8 mouse cellular contexts compared by ENCODE assay signal in the genomic region with DNA sequence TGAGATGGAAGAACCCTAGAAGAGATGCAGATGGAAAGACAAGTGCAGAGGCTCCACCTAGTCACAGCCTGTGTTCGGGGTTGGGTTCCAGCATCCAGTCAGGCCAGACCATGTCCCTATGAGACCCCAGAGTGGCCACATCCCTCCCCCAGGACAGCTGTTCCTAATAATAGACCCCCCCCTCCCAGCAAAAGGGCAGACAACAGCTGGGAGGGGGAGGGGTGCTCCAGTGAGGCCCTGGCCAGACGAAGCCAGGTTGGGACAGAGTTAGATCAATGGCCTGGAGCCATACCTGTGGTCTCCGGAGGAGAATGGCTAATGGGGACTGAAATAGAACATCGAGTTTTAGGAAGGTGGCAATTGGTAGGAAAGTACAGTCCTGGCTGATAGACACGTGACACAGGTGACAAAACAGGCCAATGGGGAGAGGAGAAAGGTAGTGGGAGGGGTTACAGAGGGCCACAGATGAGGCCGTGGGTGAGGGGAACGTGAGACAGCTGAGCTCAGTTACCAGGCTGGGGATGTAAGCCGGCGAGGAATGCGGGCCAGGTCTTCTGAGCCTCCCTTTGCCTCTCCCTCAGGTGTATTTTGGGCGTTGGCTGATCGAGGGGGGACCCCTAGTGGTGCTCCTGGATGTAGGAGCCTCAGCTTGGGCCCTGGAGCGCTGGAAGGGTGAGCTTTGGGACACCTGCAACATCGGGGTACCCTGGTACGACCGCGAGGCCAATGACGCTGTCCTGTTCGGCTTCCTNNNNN. TPM values are rescaled to one million over a fixed set of nuclear protein-coding genes. Genes with fewer than 3 reads are reported as not detected.
DNase-seq lines count a peak whose midpoint lies in the region; ATAC-seq lines count a peak whose summit lies in the region.

TSS of gene Ruvbl2 (minus strand) at position 576 of the 756 bp plus-strand sequence.

- H3K27ac ChIP-seq in forebrain, embryonic 15.5 days (replicated peaks): no peak within 1 kb of the TSS
- H3K27ac ChIP-seq in hindbrain, embryonic 11.5 days (ENCODE audit: low read depth, low read length): no peak within 1 kb of the TSS

- peaks cover 7% of the 10 kb centered on the region; the same call in 1 of the 2 replicates for H3K36me3 ChIP-seq in forebrain, embryonic 15.5 days
- H3K36me3 ChIP-seq in hindbrain, embryonic 11.5 days (ENCODE audit: control insufficient read depth, insufficient read depth, low read length): no peaks in the 10 kb centered on the region

- 0 out of 2 replicates have a peak within 1 kb of the TSS, but pooled peaks have one; percentile 2 for H3K4me2 ChIP-seq in forebrain, embryonic 15.5 days (replicated peaks)
- no peak within 1 kb of the TSS for H3K4me2 ChIP-seq in hindbrain, embryonic 11.5 days (replicated peaks; ENCODE audit: low read depth, low read length)

- no peak for DNase-seq in adrenal gland, adult 18-20 months (ENCODE audit: low spot score in 2 of 2)
- DNase-seq in adrenal gland, adult (ENCODE audit: inconsistent age in 2 of 2, low spot score in 1 of 2): no peak
- DNase-seq in adrenal gland, adult 2 months: no peak
- no peak for DNase-seq in hindbrain, embryonic 11.5 days (ENCODE audit: low spot score)
- DNase-seq in left cerebral cortex, adult 8-10 months (ENCODE audit: low spot score in 2 of 2): no peak
- DNase-seq in lung, postnatal 4 days: peak; percentile 44 to 49
- DNase-seq in right cerebral cortex, postnatal 4 days: no peak

- H3K9me3 ChIP-seq in forebrain, embryonic 15.5 days: no peaks in the 10 kb centered on the region
- no peaks in the 10 kb centered on the region for H3K9me3 ChIP-seq in hindbrain, embryonic 11.5 days (ENCODE audit: control insufficient read depth, low read length)

- H3K4me3 ChIP-seq in forebrain, embryonic 15.5 days: no peak within 1 kb of the TSS
- no peak within 1 kb of the TSS for H3K4me3 ChIP-seq in hindbrain, embryonic 11.5 days (ENCODE audit: low read depth, low read length)

- no peak within 1 kb of the TSS for H3K9ac ChIP-seq in forebrain, embryonic 15.5 days (replicated peaks)
- H3K9ac ChIP-seq in hindbrain, embryonic 11.5 days (ENCODE audit: low read depth, low read length): no peak within 1 kb of the TSS

- no peak for ATAC-seq in forebrain, embryonic 15.5 days (replicated peaks)
- ATAC-seq in hindbrain, embryonic 11.5 days (ENCODE audit: low FRiP score): no peak

- no peaks in the 10 kb centered on the region for H3K27me3 ChIP-seq in forebrain, embryonic 15.5 days
- no peaks in the 10 kb centered on the region for H3K27me3 ChIP-seq in hindbrain, embryonic 11.5 days (ENCODE audit: control insufficient read depth, insufficient read depth, low read length)

- H3K4me1 ChIP-seq in forebrain, embryonic 15.5 days: peaks cover 36% of the 10 kb centered on the region
- H3K4me1 ChIP-seq in hindbrain, embryonic 11.5 days (replicated peaks; ENCODE audit: control insufficient read depth, insufficient read depth, low read length): peaks cover 15% of the 10 kb centered on the region

- WGBS in forebrain, embryonic 15.5 days: 19% methylated on average over 19 of the region's 19 CpGs
- WGBS in hindbrain, embryonic 11.5 days: 25% methylated on average over 19 of the region's 19 CpGs

RNA-seq across cellular contexts. Expression of gene Ruvbl2, which starts in this region (rescaled TPM):
- 10 to 100 TPM; 41.9 to 43.3 TPM for total RNA-seq in adrenal gland, adult 18-20 months (2021)
- total RNA-seq in adrenal gland, adult 2 months (2021): 10 to 100 TPM; 38.2 to 52.3 TPM
- polyA plus RNA-seq in adrenal gland, adult 2 months (2012; rRNA removed): 70.2 and 89.3 TPM in 2 replicates
- 142 and 144 TPM in 2 replicates for polyA plus RNA-seq in forebrain, embryonic 15.5 days (2015; fragmentation: Nextera tagmentation; extraction: Ambion mirVana)
- polyA plus RNA-seq in hindbrain, embryonic 11.5 days (2014; fragmentation: Nextera tagmentation; extraction: Ambion mirVana): 168 and 178 TPM in 2 replicates
- 10 to 100 TPM; 30.0 to 37.5 (median 32.0) TPM for total RNA-seq in left cerebral cortex, adult 8-10 months (2022)

Comparison
In these comparisons a context has a peak if more than half of its experiments do, and no peak if none do; other contexts are left out.
1. DNase-seq: peak in lung, postnatal 4 days (2 of 2); none in adrenal gland, adult 18-20 months (0 of 2), adrenal gland, adult (0 of 2), adrenal gland, adult 2 months (single experiment), hindbrain, embryonic 11.5 days (single experiment), left cerebral cortex, adult 8-10 months (0 of 2) and right cerebral cortex, postnatal 4 days (single experiment).